Mouse (Mus musculus) c-Kit-positive CD71-positive TER-119-negative erythroid progenitor cells, embryonic 14.5 days (primary cell): ENCODE measurements around the gene Scgb1b10.
"Not testable (repeated sequence)": the region's sequence is repeated elsewhere in the genome, so short reads cannot be mapped to it uniquely, and the experiment has no call there.

Experiments used
- DNase-seq: peaks from one replicate; pipeline ENCODE4 v3.0.0-alpha.2; 2013; ENCODE audit warnings: low read depth

Scgb1b10 gene

DNA sequence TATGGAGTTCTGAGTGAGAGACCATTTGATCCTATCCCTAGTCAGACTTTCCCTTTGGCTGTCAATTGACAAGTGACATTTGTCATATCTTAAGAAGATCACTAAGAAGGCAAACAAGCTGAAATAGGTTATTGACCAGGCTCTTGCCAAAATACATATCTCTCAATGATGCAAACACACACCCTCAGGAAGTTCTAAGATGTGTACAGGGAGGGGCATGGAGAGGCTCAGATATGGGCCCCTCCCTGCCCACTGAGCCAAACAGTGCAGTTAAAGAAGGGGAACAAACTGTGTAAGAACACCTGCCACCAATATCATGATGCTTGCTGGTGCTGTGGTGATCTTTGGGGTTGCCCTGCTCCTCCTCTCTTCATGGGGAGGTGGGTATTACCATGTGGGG lies at the start of gene Scgb1b10:
Gene Scgb1b10, plus strand, starts transcription at position 301 of the 400 bp plus-strand sequence.
- DNase-seq: not testable (repeated sequence)
